Mouse (Mus musculus): Measurements from ENCODE around the gene Synpo2.

DNA sequence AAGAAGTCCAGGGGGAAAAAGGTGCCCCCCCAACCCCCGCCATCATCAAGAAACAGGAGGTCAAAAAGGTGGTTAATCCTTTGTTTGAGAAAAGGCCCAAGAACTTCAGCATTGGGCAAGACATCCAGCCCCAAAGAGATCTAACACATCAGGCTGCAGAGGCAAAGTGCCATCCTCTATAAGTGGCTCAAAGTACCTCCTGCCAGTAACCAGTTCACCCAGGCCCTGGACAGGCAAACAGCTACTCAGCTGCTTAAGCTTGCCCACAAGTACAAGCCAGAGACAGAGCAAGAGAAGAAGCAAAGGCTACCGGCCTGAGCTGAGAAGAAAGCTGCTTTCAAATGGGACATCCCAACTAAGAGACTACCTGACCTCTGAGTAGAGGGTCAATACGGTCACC, 93.7 kb downstream of the Synpo2 start:
- TF ChIP-seq CTCF (IDR thresholded peaks at IDR 0.05; ENCODE audit: low read depth) (no peak), EP300 (IDR thresholded peaks at IDR 0.05; ENCODE audit: low read depth) (no peak)

Measured in liver, postnatal 0 days (tissue).